Comparison of ENCODE assay signal across 18 mouse cellular contexts in the genomic region with DNA sequence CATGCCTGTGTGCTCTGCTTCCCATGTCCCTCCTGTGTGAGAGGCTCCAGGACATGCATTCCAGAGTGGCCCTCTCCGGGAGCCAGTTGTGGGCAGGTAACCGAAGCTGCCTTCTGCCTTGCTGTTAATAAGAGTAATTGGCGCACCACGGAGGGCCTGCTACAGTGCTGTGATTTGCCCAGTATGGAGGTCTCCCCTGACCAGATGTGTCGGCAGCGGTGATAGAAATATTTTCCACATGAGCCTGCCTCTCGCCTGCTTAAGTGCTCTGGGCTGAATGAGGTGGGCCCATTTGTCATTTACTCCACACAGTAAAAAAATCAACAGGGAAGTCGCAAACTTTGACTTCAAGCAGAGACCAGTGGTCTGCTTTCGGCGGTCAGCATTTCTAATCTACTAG.
DNase-seq lines count a peak whose midpoint lies in the region; ATAC-seq and TF ChIP-seq lines count a peak whose summit lies in the region.
"Had no signal": no experiment of that assay in that cellular context is flagged by ENCODE, and none has a peak within 500 bp of the region (broad histone marks: within the 10 kb centered on the region; RNA-seq: fewer than 3 reads in every experiment).

No protein-coding gene starts in this region.

- H3K4me2 ChIP-seq in heart, embryonic 12.5 days = no peak overlapping the region
- H3K4me2 ChIP-seq in lung, embryonic 14.5 days = peak overlapping the region; percentile 38
- H3K4me2 ChIP-seq in neural tube, embryonic 15.5 days = peak overlapping the region; percentile 30
- H3K4me2 ChIP-seq: heart, embryonic 13.5 days had no signal

- ATAC-seq in heart, embryonic 12.5 days (ENCODE audit: insufficient number of reproducible peaks, low FRiP score) = no peak
- 0 out of 2 replicates have a peak, but pooled peaks have one; percentile 8 for ATAC-seq in lung, embryonic 14.5 days (ENCODE audit: insufficient read depth)
- no peak for ATAC-seq in neural tube, embryonic 15.5 days (ENCODE audit: low FRiP score)
- ATAC-seq: Patski had no signal

- H3K36me3 ChIP-seq in heart, embryonic 12.5 days = no peaks in the 10 kb centered on the region
- H3K36me3 ChIP-seq in lung, embryonic 14.5 days (ENCODE audit: insufficient read depth) = no peaks in the 10 kb centered on the region
- H3K36me3 ChIP-seq in neural tube, embryonic 15.5 days = no peaks in the 10 kb centered on the region
- H3K36me3 ChIP-seq: heart, embryonic 13.5 days had no signal

- no peak for TF ChIP-seq CTCF in lung, embryonic 14.5 days (IDR thresholded peaks at IDR 0.05; ENCODE audit: low read depth)

- no peak overlapping the region for H3K27ac ChIP-seq in heart, embryonic 12.5 days (ENCODE audit: poor library complexity, severe bottlenecking)
- H3K27ac ChIP-seq in lung, embryonic 14.5 days (ENCODE audit: low read depth) = no peak overlapping the region
- H3K27ac ChIP-seq in neural tube, embryonic 15.5 days (replicated peaks) = no peak overlapping the region; the same call in 1 of the 2 replicates
- H3K27ac ChIP-seq: gastrocnemius, adult 2 months; heart, embryonic 13.5 days had no signal

- DNase-seq in heart, adult 11 months = peak; percentile 70
- DNase-seq in lung, embryonic 14.5 days = no peak
- no peak for DNase-seq in lung, postnatal 14 days
- peak; percentile 69 for DNase-seq in forelimb bud, embryonic 11.5 days (ENCODE audit: low read depth, low spot score)
- DNase-seq in frontal cortex, adult 2 months (ENCODE audit: extremely low spot score in 1 of 2, low spot score in 1 of 2) = no peak
- no peak for DNase-seq in retina, postnatal 1 day
- DNase-seq: cerebellum, postnatal 25 days; gastrocnemius, adult 2 months; kidney, adult 11 months; layer of hippocampus, adult 9-11 months; liver; lung, adult 2 months; thymus, postnatal 36 days had no signal

- H3K27me3 ChIP-seq in heart, embryonic 12.5 days (replicated peaks) = no peaks in the 10 kb centered on the region
- no peaks in the 10 kb centered on the region for H3K27me3 ChIP-seq in lung, embryonic 14.5 days (ENCODE audit: insufficient read depth, low read length)
- H3K27me3 ChIP-seq in neural tube, embryonic 15.5 days (replicated peaks) = no peaks in the 10 kb centered on the region
- H3K27me3 ChIP-seq: heart, embryonic 13.5 days had no signal

- 68% methylated on average over 10 of the region's 10 CpGs for WGBS in heart, embryonic 12.5 days
- WGBS in lung, embryonic 14.5 days = 44% methylated on average over 10 of the region's 10 CpGs
- 53% methylated on average over 10 of the region's 10 CpGs for WGBS in neural tube, embryonic 15.5 days

- H3K4me1 ChIP-seq in heart, embryonic 12.5 days (replicated peaks) = peaks cover 20% of the 10 kb centered on the region
- H3K4me1 ChIP-seq in lung, embryonic 14.5 days (ENCODE audit: insufficient read depth) = peaks cover 7% of the 10 kb centered on the region; the same call in 1 of the 2 replicates
- H3K4me1 ChIP-seq in neural tube, embryonic 15.5 days = peaks cover 31% of the 10 kb centered on the region
- H3K4me1 ChIP-seq: megakaryocyte, embryonic 14.5 days had no signal

- no peak overlapping the region for H3K9ac ChIP-seq in heart, embryonic 12.5 days
- peak overlapping the region; percentile 36; the same call in 1 of the 2 replicates for H3K9ac ChIP-seq in lung, embryonic 14.5 days
- no peak overlapping the region for H3K9ac ChIP-seq in neural tube, embryonic 15.5 days (replicated peaks)
- H3K9ac ChIP-seq: heart, embryonic 13.5 days had no signal

- H3K4me3 ChIP-seq in heart, embryonic 12.5 days = no peak overlapping the region
- peak overlapping the region; percentile 21 for H3K4me3 ChIP-seq in lung, embryonic 14.5 days (ENCODE audit: low read depth, low read length)
- H3K4me3 ChIP-seq in neural tube, embryonic 15.5 days (replicated peaks) = no peak overlapping the region
- H3K4me3 ChIP-seq: gastrocnemius, adult 2 months; heart, embryonic 13.5 days; megakaryocyte, embryonic 14.5 days had no signal

- H3K9me3 ChIP-seq in heart, embryonic 12.5 days (replicated peaks) = no peaks in the 10 kb centered on the region
- H3K9me3 ChIP-seq in lung, embryonic 14.5 days (ENCODE audit: low read depth, low read length) = no peaks in the 10 kb centered on the region
- no peaks in the 10 kb centered on the region for H3K9me3 ChIP-seq in neural tube, embryonic 15.5 days (replicated peaks)
- H3K9me3 ChIP-seq: heart, embryonic 13.5 days; megakaryocyte, embryonic 14.5 days had no signal

Comparison
In these comparisons a context has a peak if more than half of its experiments do, and no peak if none do; other contexts are left out.
1. DNase-seq: peak in heart, adult 11 months (single experiment) and forelimb bud, embryonic 11.5 days (single experiment); none in lung, embryonic 14.5 days (single experiment), lung, postnatal 14 days (single experiment), frontal cortex, adult 2 months (0 of 2) and retina, postnatal 1 day (single experiment).